Mouse (Mus musculus) brain, embryonic 18.5 days (tissue): ENCODE results near the gene Echs1.
"Not testable (repeated sequence)": the region's sequence is repeated elsewhere in the genome, so short reads cannot be mapped to it uniquely, and the experiment has no call there.

Experiments used
- DNase-seq: peaks from one replicate; pipeline ENCODE4 v3.0.0-alpha.2; 2012; ENCODE audit warnings: low read depth, low spot score

The Echs1 gene

GRCm38 (mm10) chr7:140116329-140117054 is at the start of gene Echs1:
Gene Echs1 (minus strand): TSS chr7:140116476.
- no peak for DNase-seq

- DNase-seq, result no peak
Observed at GRCm38 (mm10) chr7:140164664-140165063, 48.4 kb upstream of the Echs1 start, which contains the start of gene Olfr522. Gene Olfr522 (minus strand): TSS chr7:140164764.

- no peak for DNase-seq
Observed at GRCm38 (mm10) chr7:140160363-140160762, 44.1 kb upstream of the Echs1 start.

GRCm38 (mm10) chr7:140154218-140154927 is 38.1 kb upstream of the Echs1 start, which contains the start of gene Sprn:
Gene Sprn (minus strand): TSS chr7:140154877.
- peak; percentile 55 for DNase-seq

GRCm38 (mm10) chr7:140153829-140154217 is 37.5 kb upstream of the Echs1 start:
- DNase-seq, result no peak

- DNase-seq, result no peak
Observed at GRCm38 (mm10) chr7:140153383-140153782, 37.1 kb upstream of the Echs1 start.

GRCm38 (mm10) chr7:140144550-140144949 is 28.3 kb upstream of the Echs1 start:
- DNase-seq, result no peak

- DNase-seq, result no peak
Observed at GRCm38 (mm10) chr7:140141350-140141749, 25.1 kb upstream of the Echs1 start.

- no peak for DNase-seq
Observed at GRCm38 (mm10) chr7:140138021-140138310, 21.7 kb upstream of the Echs1 start.

GRCm38 (mm10) chr7:140137135-140138020 is 21.1 kb upstream of the Echs1 start, which contains the start of gene Mtg1:
Gene Mtg1 (plus strand): TSS chr7:140137564.
- peak; percentile 83 for DNase-seq

- DNase-seq, result no peak
Observed at GRCm38 (mm10) chr7:140135106-140135770, 19.0 kb upstream of the Echs1 start.

- not testable (repeated sequence) for DNase-seq
Observed at GRCm38 (mm10) chr7:140134033-140134432, 17.8 kb upstream of the Echs1 start.

GRCm38 (mm10) chr7:140132184-140132583 is 15.9 kb upstream of the Echs1 start:
- not testable (repeated sequence) for DNase-seq

- DNase-seq, result no peak
Observed at GRCm38 (mm10) chr7:140127911-140128310, 11.6 kb upstream of the Echs1 start.

GRCm38 (mm10) chr7:140126934-140127333 is 10.7 kb upstream of the Echs1 start:
- no peak for DNase-seq

- DNase-seq, result no peak
Observed at GRCm38 (mm10) chr7:140126022-140126350, 9.7 kb upstream of the Echs1 start.

GRCm38 (mm10) chr7:140125278-140126021 is 9.2 kb upstream of the Echs1 start:
- peak; percentile 70 for DNase-seq

GRCm38 (mm10) chr7:140124382-140124781 is 8.1 kb upstream of the Echs1 start:
- no peak for DNase-seq

GRCm38 (mm10) chr7:140122765-140123164 is 6.5 kb upstream of the Echs1 start:
- DNase-seq, result no peak

- no peak for DNase-seq
Observed at GRCm38 (mm10) chr7:140121338-140121910, 5.1 kb upstream of the Echs1 start.

GRCm38 (mm10) chr7:140120484-140120883 is 4.2 kb upstream of the Echs1 start:
- DNase-seq, result no peak
